Mouse (Mus musculus): ENCODE measurements around the gene Itgb5.

Itgb5 gene

GRCm38 (mm10) chr16:33879031-33879430, 49.6 kb downstream of the Itgb5 start:
- no peak for DNase-seq (ENCODE audit: low spot score)

- DNase-seq (ENCODE audit: low spot score): no peak
These were observed 50.1 kb downstream of the Itgb5 start for GRCm38 (mm10) chr16:33879556-33879955.

- no peak for DNase-seq (ENCODE audit: low spot score)
These were observed 51.3 kb downstream of the Itgb5 start for GRCm38 (mm10) chr16:33880765-33881164.

- DNase-seq (ENCODE audit: low spot score): no peak
These were observed 53.1 kb downstream of the Itgb5 start for GRCm38 (mm10) chr16:33882540-33882939.

GRCm38 (mm10) chr16:33883046-33883975, 53.8 kb downstream of the Itgb5 start:
- no peak for DNase-seq (ENCODE audit: low spot score)

- no peak for DNase-seq (ENCODE audit: low spot score)
These were observed 54.7 kb downstream of the Itgb5 start for GRCm38 (mm10) chr16:33884201-33884600.

GRCm38 (mm10) chr16:33885021-33885471, 55.6 kb downstream of the Itgb5 start:
- no peak for DNase-seq (ENCODE audit: low spot score)

GRCm38 (mm10) chr16:33885671-33886328, 56.3 kb downstream of the Itgb5 start:
- no peak for DNase-seq (ENCODE audit: low spot score)

- no peak for DNase-seq (ENCODE audit: low spot score)
These were observed 57.2 kb downstream of the Itgb5 start for GRCm38 (mm10) chr16:33886665-33887064.

GRCm38 (mm10) chr16:33887981-33888380, 58.5 kb downstream of the Itgb5 start:
- DNase-seq (ENCODE audit: low spot score): no peak

- DNase-seq (ENCODE audit: low spot score): no peak
These were observed 59.6 kb downstream of the Itgb5 start for GRCm38 (mm10) chr16:33889000-33889607.

- DNase-seq (ENCODE audit: low spot score): no peak
These were observed 61.6 kb downstream of the Itgb5 start for GRCm38 (mm10) chr16:33891099-33891498.

GRCm38 (mm10) chr16:33891561-33892281, 62.3 kb downstream of the Itgb5 start:
- DNase-seq (ENCODE audit: low spot score): no peak

- no peak for DNase-seq (ENCODE audit: low spot score)
These were observed 63.1 kb downstream of the Itgb5 start for GRCm38 (mm10) chr16:33892539-33892938.

GRCm38 (mm10) chr16:33893796-33894195, 64.3 kb downstream of the Itgb5 start:
- DNase-seq (ENCODE audit: low spot score): no peak

- DNase-seq (ENCODE audit: low spot score): no peak
These were observed 65.0 kb downstream of the Itgb5 start for GRCm38 (mm10) chr16:33894449-33894848.

GRCm38 (mm10) chr16:33895690-33896089, 66.2 kb downstream of the Itgb5 start:
- DNase-seq (ENCODE audit: low spot score): no peak

- DNase-seq (ENCODE audit: low spot score): no peak
These were observed 67.3 kb downstream of the Itgb5 start for GRCm38 (mm10) chr16:33896801-33897200.

- no peak for DNase-seq (ENCODE audit: low spot score)
These were observed 74.4 kb downstream of the Itgb5 start for GRCm38 (mm10) chr16:33903664-33904441.

GRCm38 (mm10) chr16:33904553-33904952, 75.1 kb downstream of the Itgb5 start:
- DNase-seq (ENCODE audit: low spot score): no peak

- DNase-seq (ENCODE audit: low spot score): no peak
These were observed 78.8 kb downstream of the Itgb5 start for GRCm38 (mm10) chr16:33908239-33908638.
